Mouse (Mus musculus) myocyte (in vitro differentiated cells): ENCODE measurements around the gene Atp11a.

Experiments
- E2F4 ChIP-seq: IDR thresholded peaks from one replicate; pipeline ENCODE4 v1.6.1; 2011; ENCODE audit warnings: mild to moderate bottlenecking, control low read depth, moderate library complexity; ENCODE audit not compliant: insufficient read depth
- MAX ChIP-seq: IDR thresholded peaks from one replicate; pipeline ENCODE4 v1.6.1; 2011; ENCODE audit warnings: low read depth, mild to moderate bottlenecking, control low read depth
- POLR2A ChIP-seq: IDR thresholded peaks from one replicate; pipeline ENCODE4 v1.6.1; 2011; ENCODE audit warnings: low read depth, mild to moderate bottlenecking, control low read depth, moderate library complexity; ENCODE audit not compliant: insufficient read length
- POLR2AphosphoS2 ChIP-seq: IDR thresholded peaks from one replicate; pipeline ENCODE4 v1.6.1; 2011; ENCODE audit warnings: low read depth, control low read depth; ENCODE audit not compliant: insufficient read length
- SRF ChIP-seq: IDR thresholded peaks from one replicate; pipeline ENCODE4 v1.6.1; 2011; ENCODE audit warnings: low read depth; ENCODE audit not compliant: control insufficient read depth, insufficient read length
- TCF12 ChIP-seq: IDR thresholded peaks from one replicate; pipeline ENCODE4 v1.6.1; 2011; ENCODE audit warnings: mild to moderate bottlenecking, control low read depth; ENCODE audit not compliant: poor library complexity, insufficient read depth, severe bottlenecking

DNA sequence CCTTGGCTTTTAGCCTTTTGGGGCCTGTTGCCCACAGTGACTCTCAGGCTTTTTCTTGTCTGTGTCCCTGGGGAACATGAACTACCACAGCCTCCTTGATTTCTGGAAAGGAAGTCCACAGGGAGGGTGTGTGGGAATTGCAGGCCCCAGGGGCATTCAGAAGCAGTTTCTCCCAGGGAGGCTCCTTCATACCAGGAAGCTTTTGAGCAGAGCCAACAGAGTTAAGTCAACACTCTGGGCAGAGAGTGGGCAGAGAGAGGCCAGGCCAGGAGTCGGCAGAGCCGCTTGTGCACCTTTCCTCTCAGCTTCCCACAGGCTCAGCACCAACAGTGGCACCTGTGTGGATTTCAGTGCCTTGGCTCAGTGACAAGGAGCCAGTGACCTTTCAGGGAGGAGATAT lies 51.2 kb downstream of the Atp11a start:
- TF ChIP-seq POLR2A (no peak), POLR2AphosphoS2 (no peak), TCF12 (no peak), MAX (no peak), E2F4 (no peak), SRF (no peak)
